Mouse (Mus musculus) cerebellum, adult 8-10 months (tissue): ENCODE results near the gene Trmt2a.

ENCODE experiments used
- DNase-seq: peaks from one replicate; pipeline ENCODE4 v3.0.0; 2022

Trmt2a gene

GRCm38 (mm10) chr16:18248433-18249363 lies at the start of gene Trmt2a, which contains the start of gene Ranbp1:
Gene Trmt2a (plus strand): TSS chr16:18248679.
Gene Ranbp1 (minus strand): TSS chr16:18248732.
- peak; percentile 97 for DNase-seq

GRCm38 (mm10) chr16:18200062-18200461 lies 48.4 kb upstream of the Trmt2a start:
- DNase-seq, result no peak

GRCm38 (mm10) chr16:18201620-18202019 lies 46.9 kb upstream of the Trmt2a start:
- no peak for DNase-seq

- DNase-seq, result no peak
These were observed 46.4 kb upstream of the Trmt2a start for GRCm38 (mm10) chr16:18202061-18202460.

- no peak for DNase-seq
These were observed 44.9 kb upstream of the Trmt2a start for GRCm38 (mm10) chr16:18203430-18204091.

- DNase-seq, result peak; percentile 83
These were observed 37.6 kb upstream of the Trmt2a start for GRCm38 (mm10) chr16:18210701-18211416.

GRCm38 (mm10) chr16:18211417-18212171 lies 36.9 kb upstream of the Trmt2a start:
- peak; percentile 95 for DNase-seq

GRCm38 (mm10) chr16:18213689-18214088 lies 34.8 kb upstream of the Trmt2a start:
- DNase-seq, result no peak

- DNase-seq, result no peak
These were observed 33.6 kb upstream of the Trmt2a start for GRCm38 (mm10) chr16:18214858-18215257.

GRCm38 (mm10) chr16:18217579-18217978 lies 30.9 kb upstream of the Trmt2a start, which contains the start of gene Ccdc188:
Gene Ccdc188 (plus strand): TSS chr16:18217879.
- DNase-seq, result no peak

GRCm38 (mm10) chr16:18218580-18218996 lies 29.9 kb upstream of the Trmt2a start:
- no peak for DNase-seq

GRCm38 (mm10) chr16:18220001-18220400 lies 28.5 kb upstream of the Trmt2a start:
- DNase-seq, result no peak

GRCm38 (mm10) chr16:18220856-18221542 lies 27.5 kb upstream of the Trmt2a start:
- no peak for DNase-seq

GRCm38 (mm10) chr16:18221543-18221898 lies 27.0 kb upstream of the Trmt2a start:
- DNase-seq, result no peak

GRCm38 (mm10) chr16:18222188-18222587 lies 26.3 kb upstream of the Trmt2a start:
- DNase-seq, result no peak

- no peak for DNase-seq
These were observed 21.3 kb upstream of the Trmt2a start for GRCm38 (mm10) chr16:18227187-18227586.

- DNase-seq, result no peak
These were observed 20.5 kb upstream of the Trmt2a start for GRCm38 (mm10) chr16:18227897-18228422.

GRCm38 (mm10) chr16:18228856-18229255 lies 19.6 kb upstream of the Trmt2a start:
- DNase-seq, result peak; percentile 63

GRCm38 (mm10) chr16:18229622-18230021 lies 18.9 kb upstream of the Trmt2a start:
- DNase-seq, result peak; percentile 64

- no peak for DNase-seq
These were observed 17.9 kb upstream of the Trmt2a start for GRCm38 (mm10) chr16:18230617-18231016.

- DNase-seq, result no peak
These were observed 17.4 kb upstream of the Trmt2a start for GRCm38 (mm10) chr16:18231047-18231446.

- DNase-seq, result no peak
These were observed 17.0 kb upstream of the Trmt2a start for GRCm38 (mm10) chr16:18231451-18231850.
